Mouse (Mus musculus): ENCODE data around the gene Olfr1008. TPM values are rescaled to one million over a fixed set of nuclear protein-coding genes. Genes with fewer than 3 reads are reported as not detected.

Olfr1008 gene
- polyA plus RNA-seq (2015; fragmentation: Illumina TruSeq; extraction: RNeasy Lipid Tissue Mini Kit (QIAGEN cat#74804); ENCODE audit: insufficient read depth, low replicate concordance): not detected

GRCm38 (mm10) chr2:85689131-85689530 is at the start of gene Olfr1008:
Olfr1008 (plus strand) TSS chr2:85689431.

GRCm38 (mm10) chr2:85650604-85651003 is 38.6 kb upstream of the Olfr1008 start, which contains the start of gene Olfr1002:
Olfr1002 (minus strand) TSS chr2:85650704.

GRCm38 (mm10) chr2:85664355-85664754 is 24.9 kb upstream of the Olfr1008 start, which contains the start of gene Olfr154:
Olfr154 (minus strand) TSS chr2:85664455.

GRCm38 (mm10) chr2:85678667-85679066 is 10.6 kb upstream of the Olfr1008 start, which contains the start of gene Olfr1006:
Olfr1006 (minus strand) TSS chr2:85678767.

GRCm38 (mm10) chr2:85715119-85715518 is 25.9 kb downstream of the Olfr1008 start, which contains the start of gene Olfr1009:
Olfr1009 (plus strand) TSS chr2:85715419.

Other genes starting within 250 kb of the Olfr1008 start
- not detected for gene Olfr995, start 245.8 kb upstream of the Olfr1008 start, polyA plus RNA-seq (2015; fragmentation: Illumina TruSeq; extraction: RNeasy Lipid Tissue Mini Kit (QIAGEN cat#74804); ENCODE audit: insufficient read depth, low replicate concordance)
- gene 4833423E24Rik, start 170.4 kb upstream of the Olfr1008 start, polyA plus RNA-seq (2015; fragmentation: Illumina TruSeq; extraction: RNeasy Lipid Tissue Mini Kit (QIAGEN cat#74804); ENCODE audit: insufficient read depth, low replicate concordance): not detected
- not detected for gene Olfr996, start 110.2 kb upstream of the Olfr1008 start, polyA plus RNA-seq (2015; fragmentation: Illumina TruSeq; extraction: RNeasy Lipid Tissue Mini Kit (QIAGEN cat#74804); ENCODE audit: insufficient read depth, low replicate concordance)
- not detected for gene Olfr998, start 100.5 kb upstream of the Olfr1008 start, polyA plus RNA-seq (2015; fragmentation: Illumina TruSeq; extraction: RNeasy Lipid Tissue Mini Kit (QIAGEN cat#74804); ENCODE audit: insufficient read depth, low replicate concordance)
- not detected for gene Olfr1000, start 77.5 kb upstream of the Olfr1008 start, polyA plus RNA-seq (2015; fragmentation: Illumina TruSeq; extraction: RNeasy Lipid Tissue Mini Kit (QIAGEN cat#74804); ENCODE audit: insufficient read depth, low replicate concordance)
- not detected for gene Olfr1002, start 38.7 kb upstream of the Olfr1008 start, polyA plus RNA-seq (2015; fragmentation: Illumina TruSeq; extraction: RNeasy Lipid Tissue Mini Kit (QIAGEN cat#74804); ENCODE audit: insufficient read depth, low replicate concordance)
- not detected for gene Olfr154, start 25.0 kb upstream of the Olfr1008 start, polyA plus RNA-seq (2015; fragmentation: Illumina TruSeq; extraction: RNeasy Lipid Tissue Mini Kit (QIAGEN cat#74804); ENCODE audit: insufficient read depth, low replicate concordance)
- not detected for gene Olfr1006, start 10.7 kb upstream of the Olfr1008 start, polyA plus RNA-seq (2015; fragmentation: Illumina TruSeq; extraction: RNeasy Lipid Tissue Mini Kit (QIAGEN cat#74804); ENCODE audit: insufficient read depth, low replicate concordance)
- not detected for gene Olfr1009, start 26.0 kb downstream of the Olfr1008 start, polyA plus RNA-seq (2015; fragmentation: Illumina TruSeq; extraction: RNeasy Lipid Tissue Mini Kit (QIAGEN cat#74804); ENCODE audit: insufficient read depth, low replicate concordance)
- not detected for gene Olfr1012, start 73.3 kb downstream of the Olfr1008 start, polyA plus RNA-seq (2015; fragmentation: Illumina TruSeq; extraction: RNeasy Lipid Tissue Mini Kit (QIAGEN cat#74804); ENCODE audit: insufficient read depth, low replicate concordance)
- not detected for gene Olfr1013, start 77.7 kb downstream of the Olfr1008 start, polyA plus RNA-seq (2015; fragmentation: Illumina TruSeq; extraction: RNeasy Lipid Tissue Mini Kit (QIAGEN cat#74804); ENCODE audit: insufficient read depth, low replicate concordance)
- gene Olfr1014, start 83.3 kb downstream of the Olfr1008 start, polyA plus RNA-seq (2015; fragmentation: Illumina TruSeq; extraction: RNeasy Lipid Tissue Mini Kit (QIAGEN cat#74804); ENCODE audit: insufficient read depth, low replicate concordance): not detected
- not detected for gene Olfr1015, start 92.6 kb downstream of the Olfr1008 start, polyA plus RNA-seq (2015; fragmentation: Illumina TruSeq; extraction: RNeasy Lipid Tissue Mini Kit (QIAGEN cat#74804); ENCODE audit: insufficient read depth, low replicate concordance)
- gene Olfr1016, start 113.1 kb downstream of the Olfr1008 start, polyA plus RNA-seq (2015; fragmentation: Illumina TruSeq; extraction: RNeasy Lipid Tissue Mini Kit (QIAGEN cat#74804); ENCODE audit: insufficient read depth, low replicate concordance): not detected
- not detected for gene Olfr1018, start 129.0 kb downstream of the Olfr1008 start, polyA plus RNA-seq (2015; fragmentation: Illumina TruSeq; extraction: RNeasy Lipid Tissue Mini Kit (QIAGEN cat#74804); ENCODE audit: insufficient read depth, low replicate concordance)
- not detected for gene Olfr1019, start 156.1 kb downstream of the Olfr1008 start, polyA plus RNA-seq (2015; fragmentation: Illumina TruSeq; extraction: RNeasy Lipid Tissue Mini Kit (QIAGEN cat#74804); ENCODE audit: insufficient read depth, low replicate concordance)
- gene Olfr1020, start 157.6 kb downstream of the Olfr1008 start, polyA plus RNA-seq (2015; fragmentation: Illumina TruSeq; extraction: RNeasy Lipid Tissue Mini Kit (QIAGEN cat#74804); ENCODE audit: insufficient read depth, low replicate concordance): not detected
- not detected for gene Olfr1022, start 179.2 kb downstream of the Olfr1008 start, polyA plus RNA-seq (2015; fragmentation: Illumina TruSeq; extraction: RNeasy Lipid Tissue Mini Kit (QIAGEN cat#74804); ENCODE audit: insufficient read depth, low replicate concordance)
- gene Olfr1023, start 196.2 kb downstream of the Olfr1008 start, polyA plus RNA-seq (2015; fragmentation: Illumina TruSeq; extraction: RNeasy Lipid Tissue Mini Kit (QIAGEN cat#74804); ENCODE audit: insufficient read depth, low replicate concordance): not detected
- not detected for gene Olfr1024, start 215.6 kb downstream of the Olfr1008 start, polyA plus RNA-seq (2015; fragmentation: Illumina TruSeq; extraction: RNeasy Lipid Tissue Mini Kit (QIAGEN cat#74804); ENCODE audit: insufficient read depth, low replicate concordance)
- gene Olfr1025-ps1, start 225.8 kb downstream of the Olfr1008 start, polyA plus RNA-seq (2015; fragmentation: Illumina TruSeq; extraction: RNeasy Lipid Tissue Mini Kit (QIAGEN cat#74804); ENCODE audit: insufficient read depth, low replicate concordance): not detected
- not detected for gene Olfr1026, start 232.1 kb downstream of the Olfr1008 start, polyA plus RNA-seq (2015; fragmentation: Illumina TruSeq; extraction: RNeasy Lipid Tissue Mini Kit (QIAGEN cat#74804); ENCODE audit: insufficient read depth, low replicate concordance)

All from spleen, adult 10 weeks (tissue).